Mouse (Mus musculus) E14TG2a.4 (cell line): ENCODE results near the gene Sdcbp2.

Source experiments
- H3K27me3 ChIP-seq: 2 replicates; pipeline ENCODE4 v1.6.1; 2014; ENCODE audit warnings: low read length, control low read depth; ENCODE audit not compliant: insufficient read depth
- H3K36me3 ChIP-seq: 2 replicates; pipeline ENCODE4 v1.6.1; 2014; ENCODE audit warnings: low read length, control low read depth; ENCODE audit not compliant: insufficient read depth
- H3K4me1 ChIP-seq: replicated peaks from 2 replicates; pipeline ENCODE4 v1.6.1; 2014; ENCODE audit warnings: low read depth, low read length, control low read depth
- H3K4me3 ChIP-seq: replicated peaks from 2 replicates; pipeline ENCODE4 v1.5.1; 2014; ENCODE audit warnings: mild to moderate bottlenecking, low read length
- H3K9me3 ChIP-seq: 2 replicates; pipeline ENCODE4 v1.6.1; 2014; ENCODE audit warnings: low read length, control low read depth
- CTCF ChIP-seq: conservative IDR thresholded peaks from 2 replicates; pipeline ENCODE4 v1.5.1; 2014; ENCODE audit warnings: low read length
- NANOG ChIP-seq: IDR thresholded peaks from 2 replicates; pipeline ENCODE4 v1.6.1; 2014; ENCODE audit warnings: borderline replicate concordance, low read length, mixed read lengths
- POU5F1 ChIP-seq: IDR thresholded peaks from 2 replicates; pipeline ENCODE4 v1.6.1; 2014; ENCODE audit warnings: low read length, borderline replicate concordance

Gene Sdcbp2

GRCm38 (mm10) chr2:151549615-151550121 lies 22.8 kb upstream of the Sdcbp2 start:
- Histone ChIP-seq H3K9me3 (no peaks in the 10 kb centered on the region), H3K36me3 (peaks cover 98% of the 10 kb centered on the region), H3K4me1 (peaks cover 63% of the 10 kb centered on the region), H3K4me3 (no peak overlapping the region), H3K27me3 (no peaks in the 10 kb centered on the region)
- TF ChIP-seq CTCF, result no peak
- TF ChIP-seq NANOG, result no peak

- no peak overlapping the region for H3K4me3 ChIP-seq
- H3K36me3 ChIP-seq, result peaks cover 90% of the 10 kb centered on the region
- H3K4me1 ChIP-seq, result no peaks in the 10 kb centered on the region
- TF ChIP-seq CTCF (no peak), POU5F1 (no peak), NANOG (no peak)
- no peaks in the 10 kb centered on the region for H3K9me3 ChIP-seq
- peaks cover 5% of the 10 kb centered on the region; the same call in 1 of the 2 replicates for H3K27me3 ChIP-seq
Observed at GRCm38 (mm10) chr2:151562930-151563921, 9.2 kb upstream of the Sdcbp2 start.

- Histone ChIP-seq H3K4me3 (no peak overlapping the region), H3K4me1 (no peaks in the 10 kb centered on the region), H3K27me3 (peaks cover 5% of the 10 kb centered on the region; the same call in 1 of the 2 replicates), H3K9me3 (no peaks in the 10 kb centered on the region), H3K36me3 (peaks cover 82% of the 10 kb centered on the region)
- TF ChIP-seq CTCF, result no peak
- TF ChIP-seq POU5F1, result no peak
Observed at GRCm38 (mm10) chr2:151564006-151564405, 8.4 kb upstream of the Sdcbp2 start.

- TF ChIP-seq CTCF (no peak), NANOG (no peak), POU5F1 (no peak)
- H3K36me3 ChIP-seq, result peaks cover 72% of the 10 kb centered on the region
- H3K4me3 ChIP-seq, result no peak overlapping the region
- H3K27me3 ChIP-seq, result peaks cover 5% of the 10 kb centered on the region; the same call in 1 of the 2 replicates
- no peaks in the 10 kb centered on the region for H3K9me3 ChIP-seq
- H3K4me1 ChIP-seq, result no peaks in the 10 kb centered on the region
Observed at GRCm38 (mm10) chr2:151564986-151565385, 7.4 kb upstream of the Sdcbp2 start.

- Histone ChIP-seq H3K27me3 (no peaks in the 10 kb centered on the region), H3K36me3 (peaks cover 53% of the 10 kb centered on the region), H3K4me3 (no peak overlapping the region), H3K4me1 (peaks cover 5% of the 10 kb centered on the region), H3K9me3 (no peaks in the 10 kb centered on the region)
- TF ChIP-seq NANOG (no peak), CTCF (no peak), POU5F1 (no peak)
Observed at GRCm38 (mm10) chr2:151566856-151567255, 5.6 kb upstream of the Sdcbp2 start.

GRCm38 (mm10) chr2:151569452-151569851 lies 3.0 kb upstream of the Sdcbp2 start:
- Histone ChIP-seq H3K4me1 (peaks cover 19% of the 10 kb centered on the region), H3K4me3 (no peak overlapping the region), H3K9me3 (no peaks in the 10 kb centered on the region), H3K27me3 (peaks cover 4% of the 10 kb centered on the region; the same call in 1 of the 2 replicates), H3K36me3 (peaks cover 28% of the 10 kb centered on the region)
- TF ChIP-seq CTCF (no peak), POU5F1 (no peak), NANOG (no peak)

GRCm38 (mm10) chr2:151573667-151574066 lies 1.2 kb downstream of the Sdcbp2 start:
- Histone ChIP-seq H3K4me1 (peaks cover 41% of the 10 kb centered on the region), H3K27me3 (peaks cover 14% of the 10 kb centered on the region), H3K9me3 (no peaks in the 10 kb centered on the region), H3K4me3 (no peak overlapping the region), H3K36me3 (no peaks in the 10 kb centered on the region; the same call in 1 of the 2 replicates)
- no peak for TF ChIP-seq CTCF
- TF ChIP-seq POU5F1, result no peak
- no peak for TF ChIP-seq NANOG

GRCm38 (mm10) chr2:151574607-151575006 lies 2.2 kb downstream of the Sdcbp2 start:
- Histone ChIP-seq H3K27me3 (peaks cover 22% of the 10 kb centered on the region), H3K36me3 (no peaks in the 10 kb centered on the region; the same call in 1 of the 2 replicates), H3K9me3 (no peaks in the 10 kb centered on the region), H3K4me1 (peaks cover 41% of the 10 kb centered on the region), H3K4me3 (no peak overlapping the region)
- TF ChIP-seq CTCF, result no peak
- TF ChIP-seq NANOG, result no peak
- no peak for TF ChIP-seq POU5F1

- Histone ChIP-seq H3K36me3 (no peaks in the 10 kb centered on the region), H3K27me3 (peaks cover 26% of the 10 kb centered on the region), H3K4me3 (peak overlapping the region; percentile 75), H3K9me3 (no peaks in the 10 kb centered on the region), H3K4me1 (peaks cover 41% of the 10 kb centered on the region)
- peak; percentile 16 for TF ChIP-seq CTCF
- no peak for TF ChIP-seq POU5F1
Observed at GRCm38 (mm10) chr2:151575119-151575698, 2.8 kb downstream of the Sdcbp2 start.
